Mouse (Mus musculus) heart, adult 2 months (tissue): Measurements from ENCODE around the gene A3galt2. TPM values are rescaled to one million over a fixed set of nuclear protein-coding genes. Genes with fewer than 3 reads are reported as not detected.
A peak's percentile ranks its signal among the peaks of the same experiment; 100 is the strongest.

Source experiments
- DNase-seq, 2 experiments: peaks; one replicate each; pipeline ENCODE4 v3.0.0; 2021
- H3K27ac ChIP-seq: fragments of 200-600 bp; 2 replicates; pipeline ENCODE4 v1.8.1; 2022
- H3K27me3 ChIP-seq: fragments of 200-500 bp; 2 replicates; pipeline ENCODE4 v1.6.1; 2012; ENCODE audit warnings: mild to moderate bottlenecking, low read length, inconsistent platforms, mixed read lengths; ENCODE audit not compliant: control insufficient read depth, insufficient read depth
- H3K36me3 ChIP-seq: fragments of 200-500 bp; 2 replicates; pipeline ENCODE4 v1.6.1; 2012; ENCODE audit warnings: low read length, inconsistent platforms; ENCODE audit not compliant: control insufficient read depth, insufficient read depth
- H3K4me1 ChIP-seq: fragments of 200-500 bp; 2 replicates; pipeline ENCODE4 v1.6.1; 2011; ENCODE audit warnings: low read length; ENCODE audit not compliant: control insufficient read depth, insufficient read depth
- H3K4me3 ChIP-seq: fragments of 200-600 bp; 2 replicates; pipeline ENCODE4 v1.8.1; 2022
- H3K79me2 ChIP-seq: fragments of 200-500 bp; replicated peaks from 2 replicates; pipeline ENCODE4 v1.6.1; 2012; ENCODE audit warnings: mild to moderate bottlenecking, inconsistent platforms, low read length, moderate library complexity, mixed read lengths; ENCODE audit not compliant: control insufficient read depth, insufficient read depth
- H3K9ac ChIP-seq: fragments of 200-500 bp; 2 replicates; pipeline ENCODE4 v1.6.1; 2012; ENCODE audit warnings: low read depth, mild to moderate bottlenecking, control low read depth, inconsistent platforms, low read length, mixed read lengths
- CTCF ChIP-seq: fragments of 200-600 bp; IDR thresholded peaks from 2 replicates; pipeline ENCODE4 v1.8.1; 2022; ENCODE audit warnings: antibody characterized with exemption, mild to moderate bottlenecking, moderate library complexity
- EP300 ChIP-seq: fragments of 200-500 bp; IDR thresholded peaks from 2 replicates; pipeline ENCODE4 v1.6.1; 2011; ENCODE audit warnings: low read depth, low read length, control low read depth; ENCODE audit not compliant: insufficient read depth
- POLR2A ChIP-seq: fragments of 200-500 bp; IDR thresholded peaks from 2 replicates; pipeline ENCODE4 v1.6.1; 2011; ENCODE audit warnings: mild to moderate bottlenecking, low read depth, low read length, control low read depth; ENCODE audit not compliant: insufficient read depth
- WGBS: fragments of 180-500 bp; shearing (Covaris S2); methylation state at CpG from one replicate; pipeline ENCODE4 v1.1.7; 2018; 5-methylcytosine and 5-hydroxymethylcytosine counted together
- intact Hi-C: fragments of 180-260 bp; cut with DNase I; formaldehyde crosslinking; loops from one replicate; pipeline ENCODE4 v1.15.1; 2025
- polyA plus RNA-seq: library from polyadenylated mRNA; depleted of rRNA; stranded (reverse); fragments of >200 nt; gene quantifications from 2 replicates; pipeline ENCODE4 v1.2.3, GENCODE M21; 2012
- total RNA-seq, 2 experiments: library from RNA; stranded (reverse); gene quantifications; 2 replicates each; pipeline ENCODE4 v1.2.3; 2021

The A3galt2 gene
- total and polyA plus RNA-seq, 3 experiments: 0.08 to 0.37 (median 0.16) TPM

- Histone ChIP-seq H3K36me3 (no peaks in the 10 kb centered on the region), H3K9ac (no peak overlapping the region), H3K4me3 (no peak overlapping the region), H3K27ac (no peak overlapping the region), H3K4me1 (peaks cover 1% of the 10 kb centered on the region; the same call in 1 of the 2 replicates), H3K27me3 (no peaks in the 10 kb centered on the region), H3K79me2 (no peaks in the 10 kb centered on the region)
- 73% methylated on average over 9 of the region's 9 CpGs for WGBS
- intact Hi-C loops: loop anchor here (1.0 to 10.0 kb wide), 3 partner anchors 66 to 374 kb away; no protein-coding TSS in a partner anchor
- TF ChIP-seq EP300: no peak
- TF ChIP-seq CTCF: no peak
- no peak for TF ChIP-seq POLR2A
- DNase-seq: no peak
Observed at GRCm38 (mm10) chr4:128710800-128711199, 44.4 kb upstream of the A3galt2 start.

GRCm38 (mm10) chr4:128711455-128712135, 43.6 kb upstream of the A3galt2 start:
- intact Hi-C loops: loop anchor here (1.0 to 10.0 kb wide), 3 partner anchors 65 to 373 kb away; no protein-coding TSS in a partner anchor

GRCm38 (mm10) chr4:128712136-128712655, 43.0 kb upstream of the A3galt2 start:
- Histone ChIP-seq H3K79me2 (no peaks in the 10 kb centered on the region), H3K27me3 (no peaks in the 10 kb centered on the region), H3K9ac (no peak overlapping the region), H3K27ac (no peak overlapping the region), H3K4me1 (no peaks in the 10 kb centered on the region; the same call in 1 of the 2 replicates), H3K4me3 (no peak overlapping the region), H3K36me3 (no peaks in the 10 kb centered on the region)
- DNase-seq: no peak
- intact Hi-C loops: loop anchor here (10.0 kb wide), 1 partner anchor 373 kb away; no protein-coding TSS in a partner anchor
- 45% methylated on average over 13 of the region's 13 CpGs for WGBS
- no peak for TF ChIP-seq EP300
- no peak for TF ChIP-seq CTCF
- TF ChIP-seq POLR2A: no peak

More at GRCm38 (mm10) chr4:128711455-128712135, 43.6 kb upstream of the A3galt2 start:
- WGBS: 12% methylated on average over 24 of the region's 24 CpGs
- Histone ChIP-seq H3K4me3 (peak overlapping the region; percentile 22), H3K9ac (no peak overlapping the region), H3K27me3 (no peaks in the 10 kb centered on the region), H3K79me2 (no peaks in the 10 kb centered on the region), H3K4me1 (no peaks in the 10 kb centered on the region; the same call in 1 of the 2 replicates), H3K36me3 (no peaks in the 10 kb centered on the region), H3K27ac (no peak overlapping the region)
- DNase-seq: peak; percentile 88 to 89
- TF ChIP-seq CTCF: peak; percentile 99
- peak; percentile 96 for TF ChIP-seq EP300
- no peak for TF ChIP-seq POLR2A

GRCm38 (mm10) chr4:128712941-128713340, 42.2 kb upstream of the A3galt2 start:
- intact Hi-C loops: loop anchor here (10.0 kb wide), 1 partner anchor 372 kb away; no protein-coding TSS in a partner anchor
- H3K27ac ChIP-seq: no peak overlapping the region
- H3K4me3 ChIP-seq: no peak overlapping the region
- H3K36me3 ChIP-seq: no peaks in the 10 kb centered on the region
- DNase-seq: no peak
- WGBS: 91% methylated on average over 6 of the region's 6 CpGs
- H3K4me1 ChIP-seq: no peaks in the 10 kb centered on the region; the same call in 1 of the 2 replicates
- no peak for TF ChIP-seq CTCF
- H3K79me2 ChIP-seq: no peaks in the 10 kb centered on the region
- no peak overlapping the region for H3K9ac ChIP-seq
- no peaks in the 10 kb centered on the region for H3K27me3 ChIP-seq

GRCm38 (mm10) chr4:128715241-128716204, 39.6 kb upstream of the A3galt2 start:
- 62% methylated on average over 14 of the region's 14 CpGs for WGBS
- Histone ChIP-seq H3K79me2 (no peaks in the 10 kb centered on the region), H3K4me3 (no peak overlapping the region), H3K4me1 (no peaks in the 10 kb centered on the region; the same call in 1 of the 2 replicates), H3K27me3 (no peaks in the 10 kb centered on the region), H3K9ac (no peak overlapping the region), H3K27ac (no peak overlapping the region), H3K36me3 (no peaks in the 10 kb centered on the region)
- intact Hi-C loops: loop anchor here (10.0 kb wide), 1 partner anchor 369 kb away; no protein-coding TSS in a partner anchor
- no peak for DNase-seq
- no peak for TF ChIP-seq CTCF
- no peak for TF ChIP-seq EP300
- no peak for TF ChIP-seq POLR2A
